8 mouse cellular contexts compared by ENCODE assay signal in the genomic region with DNA sequence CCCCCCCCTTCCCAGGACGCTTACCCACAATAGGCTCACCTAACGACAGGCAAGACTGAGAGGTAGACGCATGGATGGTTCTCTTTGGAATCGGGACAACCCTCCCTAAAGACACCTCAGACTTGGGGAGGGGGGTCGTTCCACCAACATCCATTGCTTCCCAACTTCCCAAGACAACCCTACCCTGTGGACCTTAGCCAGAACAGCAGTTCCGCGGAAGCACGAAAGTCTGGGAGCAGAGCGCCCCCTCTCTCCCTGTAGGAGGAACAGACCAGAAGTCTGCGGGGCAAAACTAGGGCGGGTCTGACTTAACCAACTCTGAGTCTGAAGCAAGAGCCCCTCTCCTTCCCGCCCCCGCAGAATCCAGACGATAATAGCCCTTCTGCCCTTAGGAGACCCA. TPM values are rescaled to one million over a fixed set of nuclear protein-coding genes. Genes with fewer than 3 reads are reported as not detected.
A peak's percentile ranks its signal among the peaks of the same experiment; 100 is the strongest.
DNase-seq lines count a peak whose midpoint lies in the region; ATAC-seq and TF ChIP-seq lines count a peak whose summit lies in the region.
"Had no signal": no experiment of that assay in that cellular context is flagged by ENCODE, and none has a peak within 500 bp of the region (broad histone marks: within the 10 kb centered on the region; RNA-seq: fewer than 3 reads in every experiment).

No protein-coding gene starts in this region.

- no peak overlapping the region for H3K27ac ChIP-seq in liver, embryonic 12.5 days
- H3K27ac ChIP-seq in forebrain, postnatal 0 days (ENCODE audit: low read depth, low read length), result no peak overlapping the region
- H3K27ac ChIP-seq: stomach, embryonic 15.5 days had no signal

- ATAC-seq in liver, embryonic 12.5 days, result no peak
- no peak for ATAC-seq in forebrain, postnatal 0 days

- H3K9ac ChIP-seq in liver, embryonic 12.5 days, result no peak overlapping the region
- no peak overlapping the region for H3K9ac ChIP-seq in forebrain, postnatal 0 days
- H3K9ac ChIP-seq: stomach, embryonic 15.5 days had no signal

- peak; percentile 24 for DNase-seq in liver
- DNase-seq in adrenal gland, postnatal 25 days, result peak; percentile 66
- peak; percentile 75 for DNase-seq in forebrain, postnatal 0 days
- DNase-seq in kidney, postnatal 4 days, result peak; percentile 62 to 76
- peak; percentile 56 for DNase-seq in mesoderm, embryonic 11.5 days (ENCODE audit: low read depth, low spot score)
- DNase-seq in yolk sac, embryonic 10.5 days (ENCODE audit: low spot score), result no peak

- H3K4me3 ChIP-seq in liver, embryonic 12.5 days, result no peak overlapping the region
- H3K4me3 ChIP-seq in forebrain, postnatal 0 days (ENCODE audit: low read depth, low read length), result no peak overlapping the region

- TF ChIP-seq CTCF in forebrain, postnatal 0 days (IDR thresholded peaks at IDR 0.05; ENCODE audit: low read depth), result peak; percentile 74

- H3K27me3 ChIP-seq in liver, embryonic 12.5 days (replicated peaks), result peaks cover 81% of the 10 kb centered on the region
- no peaks in the 10 kb centered on the region; the same call in none of the 2 replicates for H3K27me3 ChIP-seq in forebrain, postnatal 0 days (ENCODE audit: insufficient read depth, low read length)

- no peak overlapping the region for H3K4me2 ChIP-seq in liver, embryonic 12.5 days
- H3K4me2 ChIP-seq in forebrain, postnatal 0 days (ENCODE audit: low read depth), result no peak overlapping the region

- H3K9me3 ChIP-seq in liver, embryonic 12.5 days (replicated peaks), result no peaks in the 10 kb centered on the region
- no peaks in the 10 kb centered on the region for H3K9me3 ChIP-seq in forebrain, postnatal 0 days (ENCODE audit: low read length)
- H3K9me3 ChIP-seq: stomach, embryonic 15.5 days had no signal

- peaks cover 19% of the 10 kb centered on the region for H3K4me1 ChIP-seq in liver, embryonic 12.5 days
- H3K4me1 ChIP-seq in forebrain, postnatal 0 days (ENCODE audit: insufficient read depth), result peaks cover 6% of the 10 kb centered on the region; the same call in 1 of the 2 replicates

- WGBS in liver, embryonic 12.5 days (ENCODE audit: insufficient replicate concordance), result 6% methylated on average over 14 of the region's 14 CpGs
- WGBS in forebrain, postnatal 0 days, result 3% methylated on average over 14 of the region's 14 CpGs

- H3K36me3 ChIP-seq in liver, embryonic 12.5 days, result no peaks in the 10 kb centered on the region
- no peaks in the 10 kb centered on the region for H3K36me3 ChIP-seq in forebrain, postnatal 0 days (ENCODE audit: insufficient read depth)
- H3K36me3 ChIP-seq: stomach, embryonic 15.5 days had no signal

RNA-seq across cellular contexts. Expression of gene Inhbb, which starts 1.5 kb away (rescaled TPM):
- 0.17 and 0.24 TPM in 2 replicates for polyA plus RNA-seq in liver, embryonic 12.5 days (2016; fragmentation: Nextera tagmentation; extraction: Ambion mirVana)
- 1.7 and 2.0 TPM in 2 replicates for total RNA-seq in adrenal gland, postnatal 25 days (2021)
- 5.8 and 6.0 TPM in 2 replicates for total RNA-seq in forebrain, postnatal 0 days (2014; rRNA removed)
- polyA plus RNA-seq in forebrain, postnatal 0 days (2015; fragmentation: Nextera tagmentation; extraction: Ambion mirVana), result 4.1 and 4.2 TPM in 2 replicates
